Mouse (Mus musculus) CH12.LX (cell line): Measurements from ENCODE around the gene Kifc5b.

Source experiments
- CTCF ChIP-seq, 2 experiments: IDR thresholded peaks in 1 of 2; conservative IDR thresholded peaks in 1 of 2; 2 replicates each; pipeline ENCODE4 v1.5.1; 2011 to 2012; ENCODE audit warnings: low read depth in 2 of 2, low read length in 2 of 2, improper control_type of control experiment in 1 of 2, inconsistent platforms in 1 of 2, mild to moderate bottlenecking in 1 of 2, moderate library complexity in 1 of 2
- EP300 ChIP-seq: IDR thresholded peaks from 2 replicates; pipeline ENCODE4 v1.6.1; 2011; ENCODE audit warnings: low read length, improper control_type of control experiment
- KAT2A ChIP-seq: IDR thresholded peaks from 2 replicates; pipeline ENCODE4 v1.6.1; 2012; ENCODE audit warnings: low read length, improper control_type of control experiment, inconsistent platforms; ENCODE audit not compliant: insufficient replicate concordance
- MAFK ChIP-seq: IDR thresholded peaks from 2 replicates; pipeline ENCODE4 v1.6.1; 2011; ENCODE audit warnings: low read length, improper control_type of control experiment; ENCODE audit not compliant: insufficient replicate concordance
- MAX ChIP-seq: IDR thresholded peaks from 2 replicates; pipeline ENCODE4 v1.6.1; 2011; ENCODE audit warnings: low read length, improper control_type of control experiment
- RAD21 ChIP-seq: IDR thresholded peaks from 2 replicates; pipeline ENCODE4 v1.6.1; 2011; ENCODE audit warnings: low read depth, mild to moderate bottlenecking, low read length, improper control_type of control experiment, moderate library complexity
- USF1 ChIP-seq: IDR thresholded peaks from 2 replicates; pipeline ENCODE4 v1.6.1; 2014; ENCODE audit warnings: low read depth, mild to moderate bottlenecking, inconsistent platforms, low read length, improper control_type of control experiment
- ZKSCAN1 ChIP-seq: IDR thresholded peaks from 2 replicates; pipeline ENCODE4 v1.6.1; 2012; ENCODE audit warnings: low read depth, inconsistent platforms, low read length, improper control_type of control experiment, borderline replicate concordance
- ZMIZ1 ChIP-seq: IDR thresholded peaks from 2 replicates; pipeline ENCODE4 v1.6.1; 2012; ENCODE audit warnings: low read depth, mild to moderate bottlenecking, inconsistent platforms, low read length, improper control_type of control experiment

- TF ChIP-seq CTCF (conservative IDR thresholded peaks at IDR 0.05 in 1 of 2, IDR thresholded peaks at IDR 0.05 in 1 of 2; ENCODE audit: low read depth in 2 of 2, low read length in 2 of 2) = no peak
- no peak for TF ChIP-seq ZMIZ1
- TF ChIP-seq EP300 = no peak
- TF ChIP-seq MAX = no peak
- no peak for TF ChIP-seq RAD21
- no peak for TF ChIP-seq ZKSCAN1
- no peak for TF ChIP-seq USF1
- no peak for TF ChIP-seq MAFK
- TF ChIP-seq KAT2A = no peak
Observed at GRCm38 (mm10) chr17:26972107-26972506, 55.2 kb downstream of the Kifc5b start.
